Mouse (Mus musculus) naive thymus-derived CD4-positive, alpha-beta T cell, adult 2 months (primary cell): ENCODE data around the gene Spag9.
A peak's percentile ranks its signal among the peaks of the same experiment; 100 is the strongest.

ENCODE experiments used
- DNase-seq: peaks from one replicate; pipeline ENCODE4 v3.0.0-alpha.2; 2011; ENCODE audit warnings: low read depth

The Spag9 gene

DNA sequence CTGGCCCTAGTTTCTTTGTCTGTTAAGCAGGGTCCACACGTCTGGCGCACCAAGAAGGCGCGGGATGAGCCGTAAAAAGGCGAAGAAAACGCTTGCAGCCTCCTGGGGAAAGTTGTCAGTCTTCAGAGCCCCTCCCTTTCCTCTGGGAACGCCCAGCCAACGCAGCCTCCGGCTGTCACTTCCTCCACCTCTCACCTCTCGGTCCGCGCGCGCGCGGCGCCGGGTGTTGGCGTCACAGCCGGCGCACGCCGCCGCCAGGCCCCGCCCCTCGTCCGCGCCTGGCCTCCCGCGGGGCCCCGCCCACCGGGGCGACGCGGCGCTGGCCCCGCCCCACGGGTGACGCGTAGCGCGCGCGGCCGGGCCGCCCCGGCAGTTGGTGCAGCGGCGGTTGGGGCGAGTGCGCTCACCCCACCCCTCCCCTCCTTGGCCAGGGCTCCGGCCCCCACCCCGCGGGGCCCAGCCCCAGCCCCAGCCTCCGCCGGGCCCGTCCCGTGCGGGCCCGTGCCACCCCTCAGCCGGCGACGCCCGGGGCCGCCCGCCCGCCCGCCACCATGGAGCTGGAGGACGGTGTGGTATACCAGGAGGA, at the start of gene Spag9:
Gene Spag9, plus strand, starts transcription at position 372 of the 586 bp plus-strand sequence.
- DNase-seq, result peak; percentile 97

DNA sequence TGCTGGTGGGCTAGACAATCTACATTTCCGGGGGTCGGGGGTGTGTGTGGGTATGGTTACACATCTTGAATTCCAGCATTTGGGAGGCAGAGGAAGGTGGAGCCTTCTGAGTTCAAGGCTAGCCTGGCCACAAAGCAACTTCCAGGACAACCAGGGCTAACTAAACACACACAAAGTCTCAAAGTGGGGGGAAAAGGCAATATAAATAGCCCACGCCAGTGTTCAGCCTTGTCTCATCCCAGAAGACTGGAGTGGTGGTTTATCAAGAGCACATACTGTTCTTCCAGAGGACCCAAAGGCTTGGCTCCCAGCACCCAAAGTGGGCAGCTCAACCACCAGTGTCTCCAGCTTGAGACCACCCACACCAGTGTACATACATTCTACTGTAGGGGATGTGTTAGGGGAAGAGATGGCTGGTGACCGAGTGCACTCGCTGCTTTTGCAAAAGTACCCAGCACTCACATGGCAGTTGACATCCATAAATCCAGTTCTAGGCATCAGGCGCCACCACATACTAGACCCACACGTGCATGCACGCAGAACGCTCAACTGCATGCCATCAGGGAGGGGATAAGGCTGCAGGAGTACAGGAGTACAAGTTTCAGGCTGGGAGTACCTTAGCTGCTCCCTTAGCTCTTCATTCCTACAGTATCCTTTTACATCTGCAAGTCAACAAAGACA, 46.9 kb upstream of the Spag9 start:
- DNase-seq, result no peak

DNA sequence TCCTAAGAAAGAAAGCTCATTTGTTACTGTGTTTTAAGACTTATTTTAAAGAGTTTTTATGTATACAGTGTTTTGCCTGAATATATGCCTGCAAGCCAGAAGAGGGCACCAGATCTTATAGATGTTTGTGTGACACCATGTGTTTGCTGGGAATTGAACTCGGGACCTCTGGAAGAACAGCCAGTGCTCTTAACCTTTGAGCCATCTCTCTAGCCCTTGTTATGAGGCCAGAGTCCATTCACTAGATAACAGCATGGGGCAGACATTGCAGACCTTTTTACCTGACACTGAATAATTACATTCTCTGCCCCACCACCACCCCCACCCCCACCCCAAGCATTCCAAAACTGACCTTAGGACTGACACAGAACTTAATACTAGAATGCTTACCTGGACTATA, 45.8 kb upstream of the Spag9 start:
- no peak for DNase-seq

DNA sequence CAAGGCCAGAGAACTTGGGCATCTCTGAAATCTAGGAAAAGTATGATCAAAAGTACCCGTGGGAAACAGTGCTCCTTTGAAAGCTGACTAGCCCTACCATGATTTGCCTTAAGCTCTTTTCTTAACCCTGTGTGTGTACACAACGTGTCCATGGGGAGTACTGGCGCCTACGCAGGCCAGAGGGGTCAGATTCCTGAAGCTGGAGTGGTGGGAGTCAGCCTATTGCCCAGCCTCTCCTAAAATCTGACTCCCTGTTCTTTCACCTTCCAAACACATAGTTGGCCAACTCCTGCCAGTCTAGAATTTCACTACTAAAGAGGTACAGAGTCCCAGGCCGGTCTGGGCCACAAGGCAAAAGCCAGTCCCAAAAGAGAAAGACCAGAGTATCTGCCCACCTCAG, 43.5 kb upstream of the Spag9 start:
- DNase-seq, result no peak

DNA sequence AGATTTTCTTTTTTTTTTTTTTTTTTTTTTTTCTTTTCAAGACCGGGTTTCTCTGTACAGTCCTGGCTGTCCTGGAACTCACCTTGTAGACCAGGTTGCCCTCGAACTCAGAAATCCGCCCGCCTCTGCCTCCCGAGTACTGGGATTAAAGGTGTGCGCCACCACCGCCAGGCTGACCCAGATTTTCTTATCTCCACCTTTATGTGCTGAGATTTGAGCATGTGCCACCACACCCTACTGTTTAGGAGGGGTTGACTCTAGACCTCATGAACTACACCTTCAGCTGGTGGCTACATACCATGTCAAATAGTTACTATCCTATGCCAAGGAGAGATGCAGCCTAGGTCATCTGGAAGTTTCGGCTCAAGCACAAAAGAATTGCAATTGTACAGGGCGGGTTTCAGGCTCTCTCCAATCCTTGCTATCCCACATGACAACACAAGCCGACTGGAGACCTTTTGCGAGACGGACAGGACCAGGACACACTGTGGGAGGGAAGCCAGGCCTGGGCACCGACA, 41.1 kb upstream of the Spag9 start:
- DNase-seq, result peak; percentile 35

DNA sequence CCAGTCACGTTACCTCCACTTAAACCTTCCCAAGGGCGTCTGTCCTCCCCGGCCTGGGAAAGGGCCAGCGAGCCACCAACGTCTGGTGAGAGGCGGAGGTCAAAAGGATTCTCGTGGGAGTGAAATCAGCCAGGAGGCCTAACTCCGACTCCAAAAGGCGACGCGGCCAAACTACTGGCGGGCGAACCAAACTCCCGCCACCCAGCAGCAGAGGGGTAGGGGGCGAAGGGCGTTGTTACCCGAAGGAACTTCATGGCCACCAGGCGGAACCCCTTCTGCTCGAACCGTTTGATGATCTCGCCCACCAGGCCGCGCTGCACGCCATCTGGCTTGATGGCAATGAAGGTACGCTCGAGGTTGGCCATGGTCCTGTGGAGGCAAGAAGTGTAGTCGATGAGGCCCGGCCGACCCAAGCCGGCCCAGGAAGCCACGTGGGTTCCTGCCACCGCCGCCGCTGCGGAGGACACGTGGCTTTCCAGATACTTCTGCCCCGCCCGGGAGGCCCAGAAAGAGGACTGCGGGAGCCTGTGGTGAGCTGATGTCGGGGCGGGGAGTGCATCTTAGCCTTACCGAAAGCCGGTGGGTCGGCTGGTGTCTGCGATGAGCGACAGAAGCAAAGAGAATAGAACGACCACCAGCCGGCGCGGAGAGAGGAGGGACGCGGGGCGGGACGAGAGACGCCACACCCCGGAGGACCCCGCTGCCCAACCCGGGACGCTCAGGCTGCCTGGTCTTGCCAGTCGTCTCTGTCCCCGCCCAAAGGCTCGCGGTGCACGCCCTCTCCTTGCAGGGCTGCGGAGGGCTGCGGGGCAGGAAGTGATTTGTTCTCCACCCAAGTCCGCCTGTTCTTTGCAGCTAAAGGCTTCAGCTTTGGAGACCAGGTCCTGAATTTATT, 40.4 kb upstream of the Spag9 start:
- DNase-seq, result peak; percentile 91

DNA sequence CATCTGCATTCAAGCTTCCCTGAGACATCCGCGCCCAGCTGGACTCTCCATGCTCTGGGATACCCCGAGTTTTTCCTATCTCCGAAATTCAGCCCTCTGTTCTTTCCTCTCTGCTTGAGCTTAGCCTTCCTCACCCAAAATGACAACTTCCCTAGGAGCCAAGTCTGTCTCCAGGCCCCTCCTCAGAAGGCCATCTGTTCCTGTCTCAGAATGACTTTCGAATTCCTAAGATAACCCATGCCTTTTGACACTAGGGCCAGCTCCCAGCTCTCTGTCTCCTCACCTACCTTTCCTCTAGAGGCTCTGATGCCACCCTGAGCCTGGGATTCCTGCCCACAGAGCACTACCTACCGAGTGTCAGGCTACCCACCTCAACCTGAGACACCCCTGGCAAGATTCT, 39.7 kb upstream of the Spag9 start, which contains the start of gene Nme2:
Gene Nme2, minus strand, starts transcription at position 101 of the 400 bp plus-strand sequence.
- DNase-seq, result no peak

DNA sequence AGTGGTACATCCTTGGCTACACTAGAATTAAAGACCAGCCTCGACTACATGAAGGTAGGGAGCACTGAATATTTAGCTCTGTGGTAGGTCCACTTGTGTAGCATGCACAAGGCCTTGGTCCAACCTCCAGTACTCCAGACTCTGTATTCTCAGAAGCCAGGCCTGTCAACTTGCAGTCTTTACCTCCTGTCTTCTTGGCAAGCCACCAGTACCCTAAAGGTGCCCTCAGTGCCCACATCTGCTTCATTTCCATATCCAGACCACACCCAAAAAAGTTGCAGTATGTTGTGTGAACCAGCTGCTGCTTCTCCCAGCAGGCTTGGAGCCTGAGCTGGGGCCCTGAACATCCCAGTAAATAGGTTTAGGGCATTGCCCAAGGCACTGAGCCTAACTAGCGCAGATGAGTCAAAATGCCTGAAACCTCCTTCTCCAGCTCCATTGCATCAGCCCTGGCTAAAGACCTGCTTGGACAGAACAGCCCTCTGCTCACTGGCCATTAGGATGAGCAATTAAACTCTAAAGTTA, 38.8 kb upstream of the Spag9 start:
- DNase-seq, result no peak

DNA sequence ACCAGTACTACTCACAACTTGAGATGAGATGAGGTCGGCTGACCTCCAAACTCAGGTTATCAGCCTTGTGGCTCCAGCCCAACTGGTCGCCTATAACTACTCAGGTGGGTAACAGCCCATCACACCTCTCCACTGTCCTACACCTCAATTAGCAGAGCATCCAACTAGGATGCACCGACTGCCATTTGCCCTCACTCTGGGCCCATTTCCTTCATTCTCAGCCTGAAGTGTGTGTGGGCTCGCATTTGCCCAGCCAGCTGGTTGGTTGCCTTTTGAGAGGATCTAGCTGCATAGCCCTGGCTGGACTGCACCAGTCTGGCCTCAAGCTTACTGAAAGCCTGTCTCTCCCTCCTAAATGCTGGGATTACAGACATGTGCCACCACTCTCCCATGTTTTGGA, 38.1 kb upstream of the Spag9 start:
- no peak for DNase-seq

DNA sequence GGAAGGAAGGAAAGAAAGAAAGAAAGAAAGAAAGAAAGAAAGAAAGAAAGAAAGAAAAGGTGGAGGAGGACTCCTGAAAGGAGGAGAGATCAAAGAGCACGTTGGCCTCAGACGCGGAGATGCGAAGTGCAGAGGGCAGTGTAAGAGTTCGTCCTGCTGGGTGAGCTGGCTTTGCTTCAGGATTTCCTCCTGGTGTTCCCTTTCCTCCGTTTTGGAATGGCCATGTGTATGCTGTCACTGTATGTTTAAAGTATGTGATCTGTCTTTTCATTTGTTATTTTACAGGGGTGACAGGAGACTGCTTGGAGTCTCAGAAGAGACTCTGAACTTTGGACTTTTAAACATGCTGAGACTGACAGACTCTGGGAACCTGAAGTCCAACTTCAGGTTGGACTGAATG, 34.4 kb upstream of the Spag9 start:
- no peak for DNase-seq

DNA sequence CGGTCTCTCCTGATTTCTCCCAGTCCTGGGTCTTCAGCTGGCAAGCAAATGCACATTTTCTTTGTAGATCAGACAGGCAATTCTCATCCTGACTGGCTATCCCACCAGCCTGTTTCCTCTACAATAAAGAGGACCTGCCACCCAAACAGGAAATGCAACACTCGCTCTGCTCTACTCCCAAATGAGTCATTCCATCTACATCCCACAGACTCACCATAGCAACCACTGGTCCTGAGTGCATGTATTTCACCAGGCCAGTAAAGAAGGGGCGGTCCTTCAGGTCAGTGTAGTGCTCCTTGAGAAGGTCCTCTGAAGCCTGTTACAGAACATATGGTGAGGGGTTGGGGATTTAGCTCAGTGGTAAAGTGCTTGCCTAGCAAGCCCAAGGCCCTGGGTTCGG, 32.9 kb upstream of the Spag9 start:
- DNase-seq, result no peak

DNA sequence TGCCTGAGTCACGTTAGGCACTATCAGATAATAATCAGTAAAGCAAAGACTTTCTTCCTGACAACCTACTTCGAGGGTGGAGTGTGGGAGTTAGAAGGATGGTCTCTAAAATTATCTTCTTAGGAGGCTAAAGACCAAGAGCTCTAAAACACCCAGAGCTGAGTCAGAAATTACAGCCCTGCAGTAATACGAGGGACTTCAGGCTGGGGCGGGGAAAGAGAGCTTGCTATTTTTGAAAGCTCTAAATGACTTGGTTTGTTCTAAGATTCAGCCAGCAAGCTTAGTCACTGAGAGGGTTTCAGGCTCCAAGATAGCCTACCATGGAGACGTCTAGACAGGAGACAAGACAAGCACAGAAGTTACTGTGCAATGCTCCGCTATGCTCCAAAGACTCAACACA, 30.5 kb upstream of the Spag9 start:
- DNase-seq, result no peak

DNA sequence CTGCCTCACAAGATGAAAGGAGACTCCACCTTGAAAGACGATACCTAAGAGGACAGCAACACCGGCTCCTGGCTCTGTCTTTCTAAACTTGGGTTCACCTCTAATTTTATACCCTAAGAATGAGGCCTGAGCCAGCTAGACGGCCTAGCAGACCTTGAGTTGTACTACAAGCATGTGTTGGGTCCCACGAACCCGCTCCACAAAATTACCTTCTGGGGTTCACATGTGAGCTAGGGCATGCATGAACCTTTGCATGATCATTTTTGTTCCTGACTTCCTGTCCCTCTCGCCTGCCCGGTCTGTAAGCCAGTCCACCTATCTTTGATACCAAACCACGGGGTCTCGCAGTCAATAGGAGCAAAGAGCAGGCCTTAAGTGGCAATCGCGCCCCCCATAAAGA, 28.5 kb upstream of the Spag9 start:
- DNase-seq, result no peak

DNA sequence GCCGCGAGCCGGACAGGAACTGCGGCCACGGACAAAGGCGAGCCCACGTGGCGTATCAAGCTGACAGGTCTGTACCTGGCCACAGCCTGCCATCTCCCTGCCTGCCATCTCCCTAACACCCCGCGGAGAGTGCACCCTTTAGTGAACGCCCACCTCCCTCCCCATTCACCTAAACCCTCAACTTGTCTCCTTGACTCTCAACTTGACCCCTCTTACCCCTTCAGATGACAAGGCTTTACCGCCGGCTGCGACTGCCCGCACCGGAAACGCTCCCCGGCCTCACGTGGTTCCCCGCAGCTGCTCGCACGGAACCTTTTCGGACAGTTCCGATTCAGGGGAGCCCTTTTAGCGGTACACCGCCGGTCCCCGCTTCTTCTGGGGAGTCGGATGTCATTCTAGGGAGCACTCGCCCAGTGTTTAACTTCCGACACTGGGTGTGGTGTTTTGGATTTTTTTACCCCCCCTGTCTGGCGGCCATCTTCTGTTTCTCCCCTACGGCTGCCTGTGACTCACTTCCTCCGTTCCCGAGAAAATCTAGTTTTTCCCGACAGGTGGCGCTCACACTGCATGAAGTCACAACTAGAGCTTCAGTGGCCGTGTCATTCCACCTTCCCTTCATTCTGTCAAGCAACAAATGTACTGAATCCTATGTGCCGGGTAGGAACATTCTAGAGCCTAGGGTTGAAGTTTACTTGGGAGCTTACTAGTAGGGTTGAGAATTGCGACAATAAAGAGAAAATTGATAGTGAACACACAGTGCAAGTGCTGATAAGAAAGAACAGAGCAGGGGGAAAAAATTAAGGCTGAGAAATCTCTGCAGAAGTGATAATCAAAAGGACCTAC, 27.7 kb upstream of the Spag9 start, which contains the start of the genes Gm20390 and Nme1:
Gene Gm20390, minus strand, starts transcription at position 289 of the 843 bp plus-strand sequence.
Gene Nme1, minus strand, starts transcription at position 517 of the 843 bp plus-strand sequence.
- peak; percentile 99 for DNase-seq

DNA sequence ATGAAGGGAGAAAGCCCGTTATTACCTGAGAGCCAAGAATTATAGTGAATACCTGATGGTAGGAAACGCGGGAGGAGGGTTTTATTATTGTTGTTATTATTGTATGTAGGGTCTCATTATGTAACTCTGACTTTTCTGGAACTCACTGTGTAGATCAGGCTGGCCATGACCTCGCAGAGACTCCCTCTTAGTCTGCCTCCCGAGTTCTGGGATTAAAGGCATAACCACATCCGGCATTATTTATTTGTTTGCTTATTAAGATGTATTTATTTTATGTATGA, 27.1 kb upstream of the Spag9 start:
- no peak for DNase-seq

DNA sequence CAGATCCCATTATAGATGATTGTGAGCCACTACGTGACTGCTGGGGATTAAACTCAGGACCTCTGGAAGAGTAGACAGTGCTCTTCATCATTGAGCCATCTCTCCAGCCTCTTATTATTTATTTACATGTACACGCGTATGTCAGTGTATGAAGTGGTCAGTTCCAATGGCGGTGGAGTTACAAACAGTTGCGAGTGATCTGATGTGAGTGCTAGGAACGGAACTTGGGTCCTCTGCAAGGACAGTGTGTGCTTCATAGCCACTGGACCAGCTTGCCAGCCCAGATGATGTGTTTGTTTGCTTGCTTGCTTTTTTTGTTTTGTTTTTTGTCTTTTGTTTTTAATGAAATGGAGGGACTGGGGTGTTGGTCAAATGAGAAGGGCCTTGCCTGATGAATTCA, 26.7 kb upstream of the Spag9 start:
- no peak for DNase-seq

DNA sequence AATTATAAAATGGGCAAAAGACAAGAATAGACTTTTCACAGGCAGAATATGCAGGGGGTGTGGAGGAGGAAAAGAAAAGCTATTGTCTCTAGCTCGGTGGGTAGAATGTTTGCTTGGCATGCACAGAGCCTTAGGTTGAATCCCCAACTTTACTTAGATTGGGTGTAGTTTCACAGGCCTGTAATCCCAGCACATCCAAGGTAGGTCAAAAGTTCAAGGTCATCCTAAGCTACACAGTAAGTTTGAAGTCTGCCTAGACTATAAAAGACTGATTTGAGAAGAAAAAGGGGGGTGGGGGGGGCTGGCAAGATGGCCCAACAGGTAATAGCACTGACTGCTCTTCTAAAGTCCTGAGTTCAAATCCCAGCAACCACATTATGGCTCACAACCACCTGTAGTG, 26.1 kb upstream of the Spag9 start:
- no peak for DNase-seq

DNA sequence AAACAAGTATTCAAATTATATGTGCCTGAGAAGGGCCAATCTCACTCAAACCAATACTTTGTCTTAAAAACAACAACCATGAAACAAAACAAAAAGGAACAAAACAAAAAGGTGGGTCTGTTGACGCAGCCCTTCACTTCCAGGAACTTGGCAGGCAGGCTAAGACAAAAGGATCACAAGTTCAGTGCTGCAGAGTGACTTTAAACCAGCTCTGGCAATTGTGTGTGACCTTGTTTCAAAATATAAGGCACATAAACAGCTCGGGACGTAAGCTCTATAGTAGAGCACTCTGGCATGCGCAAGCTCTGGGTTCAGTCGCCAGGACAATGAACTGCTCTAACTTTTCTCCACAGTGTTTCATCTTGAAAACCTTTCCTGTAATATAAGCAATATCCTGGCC, 22.9 kb upstream of the Spag9 start:
- no peak for DNase-seq

DNA sequence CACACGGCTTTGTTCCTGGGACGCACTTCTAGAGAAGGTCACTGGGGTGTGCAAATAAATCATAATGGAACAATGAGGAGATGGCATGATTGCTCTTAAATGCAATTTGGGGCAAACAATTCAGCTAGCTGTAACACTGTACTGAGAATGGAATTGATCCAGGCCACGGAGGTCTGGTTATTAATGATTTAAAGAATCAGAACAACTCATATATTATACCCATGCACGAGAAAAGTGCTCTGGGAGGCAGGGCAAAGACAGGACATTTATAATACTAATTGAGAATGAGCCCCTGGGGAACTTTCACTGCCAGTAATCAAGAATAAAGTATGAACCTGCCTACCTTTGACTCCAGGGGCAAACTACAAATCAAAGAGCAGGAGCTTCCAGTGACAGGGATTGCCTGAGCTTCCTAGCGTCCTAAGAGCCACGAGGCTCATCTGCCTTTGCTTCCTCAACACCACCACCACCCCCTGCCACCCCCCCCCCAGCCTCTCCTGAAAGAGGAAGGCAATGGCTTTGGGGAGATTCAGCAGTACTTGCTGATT, 16.3 kb upstream of the Spag9 start:
- no peak for DNase-seq

DNA sequence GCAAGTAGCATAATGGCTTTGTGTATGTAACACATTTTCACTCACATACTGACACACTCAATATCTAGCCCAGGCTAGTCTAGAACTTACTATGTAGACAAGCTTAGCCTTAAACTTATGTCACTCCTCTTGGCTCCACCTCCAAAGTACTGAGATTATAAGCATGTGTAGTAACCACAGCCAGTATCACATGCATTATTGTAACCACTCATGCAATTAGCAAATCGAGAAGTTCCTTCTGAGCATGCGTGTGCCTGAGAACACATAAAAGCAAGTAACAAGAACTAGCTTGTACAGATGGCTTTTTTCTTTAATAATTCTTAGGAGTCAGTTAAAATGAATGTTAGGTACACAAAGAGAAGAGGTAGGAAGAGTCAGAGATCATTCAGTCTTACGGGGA, 11.3 kb upstream of the Spag9 start:
- no peak for DNase-seq

DNA sequence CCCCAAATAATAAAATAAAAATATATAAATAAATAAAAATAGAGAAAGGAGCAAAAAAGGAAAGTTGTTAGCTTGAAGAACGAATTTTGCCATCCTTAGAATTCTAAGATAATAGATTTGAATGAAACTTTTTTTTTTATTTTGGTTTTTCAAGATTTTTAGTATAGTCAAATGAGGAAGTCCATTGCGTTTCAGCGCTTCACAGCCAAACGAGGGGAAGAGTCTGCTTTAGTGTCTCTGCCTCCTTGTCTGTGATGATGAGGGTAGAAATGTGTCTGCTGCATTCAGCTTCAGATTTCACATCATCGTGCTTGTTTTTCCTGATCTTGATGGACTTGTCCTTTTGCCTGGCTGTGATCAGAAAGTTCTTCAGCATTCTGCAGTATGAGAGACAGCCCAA, 10.6 kb upstream of the Spag9 start:
- DNase-seq, result no peak
